Mouse (Mus musculus) E14TG2a.4 (cell line): ENCODE measurements around the gene Foxo6.
A peak's percentile ranks its signal among the peaks of the same experiment; 100 is the strongest.

ENCODE experiments used
- H3K27me3 ChIP-seq: 2 replicates; pipeline ENCODE4 v1.6.1; 2014; ENCODE audit warnings: low read length, control low read depth; ENCODE audit not compliant: insufficient read depth
- H3K36me3 ChIP-seq: 2 replicates; pipeline ENCODE4 v1.6.1; 2014; ENCODE audit warnings: low read length, control low read depth; ENCODE audit not compliant: insufficient read depth
- H3K4me1 ChIP-seq: replicated peaks from 2 replicates; pipeline ENCODE4 v1.6.1; 2014; ENCODE audit warnings: low read depth, low read length, control low read depth
- H3K4me3 ChIP-seq: replicated peaks from 2 replicates; pipeline ENCODE4 v1.5.1; 2014; ENCODE audit warnings: mild to moderate bottlenecking, low read length
- H3K9me3 ChIP-seq: 2 replicates; pipeline ENCODE4 v1.6.1; 2014; ENCODE audit warnings: low read length, control low read depth
- CTCF ChIP-seq: conservative IDR thresholded peaks from 2 replicates; pipeline ENCODE4 v1.5.1; 2014; ENCODE audit warnings: low read length
- NANOG ChIP-seq: IDR thresholded peaks from 2 replicates; pipeline ENCODE4 v1.6.1; 2014; ENCODE audit warnings: borderline replicate concordance, low read length, mixed read lengths
- POU5F1 ChIP-seq: IDR thresholded peaks from 2 replicates; pipeline ENCODE4 v1.6.1; 2014; ENCODE audit warnings: low read length, borderline replicate concordance

Foxo6 gene

GRCm38 (mm10) chr4:120323198-120323597 is 36.0 kb upstream of the Foxo6 start:
- H3K4me3 ChIP-seq, result no peak overlapping the region
- no peaks in the 10 kb centered on the region for H3K4me1 ChIP-seq
- H3K36me3 ChIP-seq, result no peaks in the 10 kb centered on the region
- TF ChIP-seq POU5F1, result no peak
- peak; percentile 63 for TF ChIP-seq CTCF
- H3K27me3 ChIP-seq, result peaks cover 26% of the 10 kb centered on the region
- H3K9me3 ChIP-seq, result no peaks in the 10 kb centered on the region

GRCm38 (mm10) chr4:120317541-120317940 is 30.4 kb upstream of the Foxo6 start:
- Histone ChIP-seq H3K4me1 (no peaks in the 10 kb centered on the region), H3K36me3 (no peaks in the 10 kb centered on the region), H3K4me3 (no peak overlapping the region), H3K9me3 (no peaks in the 10 kb centered on the region), H3K27me3 (peaks cover 20% of the 10 kb centered on the region)
- no peak for TF ChIP-seq NANOG
- no peak for TF ChIP-seq POU5F1
- TF ChIP-seq CTCF, result peak; percentile 41

DNA sequence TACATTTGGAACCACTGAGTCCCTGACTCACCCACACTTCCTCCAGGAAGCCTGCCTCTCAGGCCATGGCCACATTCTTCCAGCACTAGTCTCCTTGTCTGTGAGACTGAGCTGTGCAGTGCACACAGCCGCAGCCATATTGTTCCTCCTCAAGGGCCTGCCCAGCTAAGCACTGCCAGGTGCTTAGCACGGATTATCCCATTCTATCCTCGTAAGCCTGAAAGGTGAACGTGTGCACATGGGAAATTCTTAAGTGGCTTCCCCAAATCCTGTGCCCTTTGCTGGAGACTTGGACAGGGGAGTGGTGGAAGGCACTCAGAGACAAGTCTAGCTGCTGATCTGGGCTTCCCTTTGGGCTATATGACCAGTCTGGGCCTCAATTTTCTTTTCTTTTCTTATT is 29.6 kb upstream of the Foxo6 start:
- no peak for TF ChIP-seq NANOG
- TF ChIP-seq CTCF, result no peak
- TF ChIP-seq POU5F1, result no peak
- no peak overlapping the region for H3K4me3 ChIP-seq
- H3K27me3 ChIP-seq, result peaks cover 20% of the 10 kb centered on the region
- H3K4me1 ChIP-seq, result no peaks in the 10 kb centered on the region
- no peaks in the 10 kb centered on the region for H3K36me3 ChIP-seq
- no peaks in the 10 kb centered on the region for H3K9me3 ChIP-seq

GRCm38 (mm10) chr4:120314571-120314970 is 27.4 kb upstream of the Foxo6 start:
- H3K36me3 ChIP-seq, result no peaks in the 10 kb centered on the region
- peaks cover 20% of the 10 kb centered on the region for H3K27me3 ChIP-seq
- 0 out of 2 replicates have a peak, but pooled peaks cover 2% of the 10 kb centered on the region for H3K9me3 ChIP-seq
- no peak overlapping the region for H3K4me3 ChIP-seq
- H3K4me1 ChIP-seq, result no peaks in the 10 kb centered on the region
- TF ChIP-seq POU5F1, result no peak
- no peak for TF ChIP-seq CTCF
- TF ChIP-seq NANOG, result no peak

GRCm38 (mm10) chr4:120313309-120313708 is 26.2 kb upstream of the Foxo6 start:
- H3K9me3 ChIP-seq, result 0 out of 2 replicates have a peak, but pooled peaks cover 2% of the 10 kb centered on the region
- H3K4me1 ChIP-seq, result no peaks in the 10 kb centered on the region
- H3K36me3 ChIP-seq, result no peaks in the 10 kb centered on the region
- H3K27me3 ChIP-seq, result peaks cover 20% of the 10 kb centered on the region
- H3K4me3 ChIP-seq, result no peak overlapping the region
- TF ChIP-seq CTCF, result no peak
- TF ChIP-seq NANOG, result no peak
- no peak for TF ChIP-seq POU5F1

- Histone ChIP-seq H3K4me1 (no peaks in the 10 kb centered on the region), H3K9me3 (no peaks in the 10 kb centered on the region), H3K27me3 (peaks cover 16% of the 10 kb centered on the region), H3K36me3 (no peaks in the 10 kb centered on the region), H3K4me3 (no peak overlapping the region)
- no peak for TF ChIP-seq POU5F1
- no peak for TF ChIP-seq NANOG
- TF ChIP-seq CTCF, result no peak
These were observed 17.4 kb upstream of the Foxo6 start for GRCm38 (mm10) chr4:120304580-120304979.

GRCm38 (mm10) chr4:120299287-120299686 is 12.1 kb upstream of the Foxo6 start:
- Histone ChIP-seq H3K4me3 (no peak overlapping the region), H3K27me3 (peaks cover 11% of the 10 kb centered on the region), H3K9me3 (no peaks in the 10 kb centered on the region), H3K36me3 (no peaks in the 10 kb centered on the region), H3K4me1 (no peaks in the 10 kb centered on the region)
- no peak for TF ChIP-seq POU5F1
- 0 out of 2 replicates have a peak, but pooled peaks have one; percentile 6 for TF ChIP-seq CTCF

GRCm38 (mm10) chr4:120291106-120291822 is 4.1 kb upstream of the Foxo6 start:
- peaks cover 17% of the 10 kb centered on the region for H3K4me1 ChIP-seq
- no peak for TF ChIP-seq CTCF
- no peak for TF ChIP-seq POU5F1
- TF ChIP-seq NANOG, result no peak
- H3K9me3 ChIP-seq, result no peaks in the 10 kb centered on the region
- H3K4me3 ChIP-seq, result no peak overlapping the region
- H3K27me3 ChIP-seq, result peaks cover 45% of the 10 kb centered on the region
- no peaks in the 10 kb centered on the region for H3K36me3 ChIP-seq

- Histone ChIP-seq H3K4me1 (peaks cover 25% of the 10 kb centered on the region), H3K27me3 (peaks cover 53% of the 10 kb centered on the region), H3K9me3 (no peaks in the 10 kb centered on the region), H3K4me3 (no peak overlapping the region), H3K36me3 (no peaks in the 10 kb centered on the region)
- TF ChIP-seq NANOG, result no peak
- no peak for TF ChIP-seq CTCF
- no peak for TF ChIP-seq POU5F1
These were observed 3.3 kb upstream of the Foxo6 start for GRCm38 (mm10) chr4:120290486-120290885.
